Mouse (Mus musculus) lung, adult 2 months (tissue): ENCODE data around the gene Pdk2. TPM values are rescaled to one million over a fixed set of nuclear protein-coding genes. Genes with fewer than 3 reads are reported as not detected.

Source experiments
- DNase-seq: peaks from one replicate; pipeline ENCODE4 v3.0.0; 2022
- H3K4me1 ChIP-seq: fragments of 200-500 bp; 2 replicates; pipeline ENCODE4 v1.6.1; 2011; ENCODE audit warnings: low read length; ENCODE audit not compliant: control insufficient read depth, insufficient read depth
- H3K4me3 ChIP-seq: fragments of 200-500 bp; replicated peaks from 2 replicates; pipeline ENCODE3; 2011; ENCODE audit warnings: low read depth, mild to moderate bottlenecking, control low read depth, low read length; ENCODE audit errors: extremely low read depth
- CTCF ChIP-seq: fragments of 200-500 bp; IDR thresholded peaks from 2 replicates; pipeline ENCODE4 v1.5.1; 2011; ENCODE audit warnings: mild to moderate bottlenecking, low read length, control low read depth; ENCODE audit not compliant: insufficient read depth
- POLR2A ChIP-seq: fragments of 200-500 bp; IDR thresholded peaks from 2 replicates; pipeline ENCODE4 v1.6.1; 2011; ENCODE audit warnings: low read depth, mild to moderate bottlenecking, control low read depth, low read length, borderline replicate concordance; ENCODE audit errors: extremely low read depth
- WGBS: fragments of 180-500 bp; shearing (Covaris S2); methylation state at CpG from one replicate; pipeline ENCODE4 v1.1.7; 2018; 5-methylcytosine and 5-hydroxymethylcytosine counted together
- polyA plus RNA-seq: library from polyadenylated mRNA; depleted of rRNA; stranded (reverse); fragments of >200 nt; gene quantifications from 2 replicates; pipeline ENCODE4 v1.2.3, GENCODE M21; 2012; rRNA removed

Pdk2 gene
- polyA plus RNA-seq: 53.0 and 67.3 TPM in 2 replicates

- WGBS: under 1% methylated on average over 41 of the region's 41 CpGs
- Histone ChIP-seq H3K4me1 (no peaks in the 10 kb centered on the region), H3K4me3 (peak within 1 kb of the TSS; percentile 84)
- TF ChIP-seq CTCF (no peak), POLR2A (peak; percentile 89)
- peak; percentile 92 for DNase-seq
Measured at GRCm38 (mm10) chr11:95041139-95041609, at the start of gene Pdk2. Pdk2 (minus strand) TSS chr11:95041354.

- WGBS: 30% methylated on average over 16 of the region's 16 CpGs
Measured at GRCm38 (mm10) chr11:95088857-95089779, 48.0 kb upstream of the Pdk2 start.

GRCm38 (mm10) chr11:95088286-95088685 lies 47.1 kb upstream of the Pdk2 start:
- Histone ChIP-seq H3K4me3 (no peak overlapping the region), H3K4me1 (peaks cover 37% of the 10 kb centered on the region)
- TF ChIP-seq POLR2A (no peak), CTCF (no peak)
- DNase-seq: no peak
- 51% methylated on average over 7 of the region's 7 CpGs for WGBS

More at GRCm38 (mm10) chr11:95088857-95089779, 48.0 kb upstream of the Pdk2 start:
- TF ChIP-seq CTCF: no peak
- TF ChIP-seq POLR2A: no peak; the same call in 1 of the 2 replicates
- DNase-seq: no peak
- H3K4me1 ChIP-seq: peaks cover 37% of the 10 kb centered on the region
- no peak overlapping the region for H3K4me3 ChIP-seq

GRCm38 (mm10) chr11:95087301-95088228 lies 46.4 kb upstream of the Pdk2 start:
- DNase-seq: no peak
- peaks cover 37% of the 10 kb centered on the region for H3K4me1 ChIP-seq
- no peak for TF ChIP-seq CTCF
- TF ChIP-seq POLR2A: no peak
- WGBS: 52% methylated on average over 17 of the region's 17 CpGs
- no peak overlapping the region for H3K4me3 ChIP-seq

GRCm38 (mm10) chr11:95086229-95086628 lies 45.1 kb upstream of the Pdk2 start:
- no peak overlapping the region for H3K4me3 ChIP-seq
- TF ChIP-seq POLR2A (no peak), CTCF (no peak)
- peaks cover 37% of the 10 kb centered on the region for H3K4me1 ChIP-seq
- 54% methylated on average over 5 of the region's 5 CpGs for WGBS
- no peak for DNase-seq

- H3K4me3 ChIP-seq: no peak overlapping the region
- WGBS: 15% methylated on average over 5 of the region's 5 CpGs
- no peak for TF ChIP-seq POLR2A
- TF ChIP-seq CTCF: no peak
- DNase-seq: no peak
- H3K4me1 ChIP-seq: peaks cover 40% of the 10 kb centered on the region
Measured at GRCm38 (mm10) chr11:95085710-95086109, 44.6 kb upstream of the Pdk2 start.

GRCm38 (mm10) chr11:95084811-95085382 lies 43.7 kb upstream of the Pdk2 start:
- no peak for TF ChIP-seq POLR2A
- no peak for TF ChIP-seq CTCF
- 64% methylated on average over 5 of the region's 5 CpGs for WGBS
- Histone ChIP-seq H3K4me1 (peaks cover 48% of the 10 kb centered on the region), H3K4me3 (no peak overlapping the region)
- DNase-seq: no peak

- TF ChIP-seq CTCF (no peak), POLR2A (no peak)
- WGBS: 44% methylated on average over 4 of the region's 4 CpGs
- no peak for DNase-seq
Measured at GRCm38 (mm10) chr11:95084175-95084574, 43.0 kb upstream of the Pdk2 start.

GRCm38 (mm10) chr11:95082896-95083295 lies 41.7 kb upstream of the Pdk2 start:
- TF ChIP-seq CTCF (no peak), POLR2A (no peak)
- WGBS: 81% methylated on average over 7 of the region's 7 CpGs
- no peak overlapping the region for H3K4me3 ChIP-seq
- no peak for DNase-seq
- H3K4me1 ChIP-seq: peaks cover 50% of the 10 kb centered on the region

More at GRCm38 (mm10) chr11:95084175-95084574, 43.0 kb upstream of the Pdk2 start:
- peaks cover 46% of the 10 kb centered on the region for H3K4me1 ChIP-seq
- H3K4me3 ChIP-seq: no peak overlapping the region
